Mouse (Mus musculus): ENCODE measurements at regions not wholly inside any gene's neighbourhood (a gene's known extent, or its start where the extent isn't known, plus 50 kb on each side); places are given as distances from the start of the nearest gene placed in this dataset.

DNA sequence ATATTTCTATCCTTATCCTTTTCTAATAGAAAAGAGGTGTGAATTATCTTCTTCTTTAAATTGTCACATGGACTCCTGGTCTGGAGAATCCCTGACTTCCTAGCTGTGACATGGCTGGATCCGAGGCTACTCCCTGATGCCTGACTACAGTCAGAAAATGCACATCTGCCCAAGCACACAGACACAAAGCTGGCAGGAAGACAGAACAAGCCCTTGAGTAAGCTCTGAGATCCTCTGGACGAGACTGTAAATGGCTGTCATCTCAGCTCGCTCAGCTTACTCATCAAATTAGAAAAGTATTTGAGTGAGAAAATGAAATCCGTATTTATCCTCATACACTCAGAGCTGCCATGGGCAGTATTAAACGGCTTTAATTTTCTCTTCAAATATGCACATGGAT is 521.0 kb upstream of the Intu start:
- ATAC-seq (replicated peaks in 1 of 2; ENCODE audit: insufficient read depth in 1 of 2, low FRiP score in 2 of 2, low TSS enrichment in 1 of 2, low read depth in 1 of 2, poor library complexity in 2 of 2, severe bottlenecking in 2 of 2), result no peak

DNA sequence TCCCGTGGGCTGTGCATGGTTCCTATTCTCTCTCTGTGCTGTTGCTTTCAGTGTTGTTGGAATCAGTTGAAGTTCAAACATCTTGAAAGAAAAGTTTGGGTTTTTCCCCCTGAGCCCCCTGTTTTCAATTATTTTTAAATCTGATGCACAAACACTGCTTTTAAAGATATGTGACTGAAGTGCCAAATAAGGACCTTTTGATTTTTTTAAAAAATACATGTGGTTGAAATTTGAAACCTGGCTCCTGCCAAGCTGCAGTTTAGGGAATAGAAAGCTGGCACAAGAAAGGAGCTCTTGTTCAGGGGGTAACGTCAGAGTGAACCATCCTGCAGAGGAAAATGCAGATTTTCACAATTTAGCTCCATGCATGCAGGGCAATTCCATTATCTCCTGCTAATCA is 509.4 kb upstream of the Intu start:
- no peak for ATAC-seq (replicated peaks in 1 of 2; ENCODE audit: insufficient read depth in 1 of 2, low FRiP score in 2 of 2, low TSS enrichment in 1 of 2, low read depth in 1 of 2, poor library complexity in 2 of 2, severe bottlenecking in 2 of 2)

DNA sequence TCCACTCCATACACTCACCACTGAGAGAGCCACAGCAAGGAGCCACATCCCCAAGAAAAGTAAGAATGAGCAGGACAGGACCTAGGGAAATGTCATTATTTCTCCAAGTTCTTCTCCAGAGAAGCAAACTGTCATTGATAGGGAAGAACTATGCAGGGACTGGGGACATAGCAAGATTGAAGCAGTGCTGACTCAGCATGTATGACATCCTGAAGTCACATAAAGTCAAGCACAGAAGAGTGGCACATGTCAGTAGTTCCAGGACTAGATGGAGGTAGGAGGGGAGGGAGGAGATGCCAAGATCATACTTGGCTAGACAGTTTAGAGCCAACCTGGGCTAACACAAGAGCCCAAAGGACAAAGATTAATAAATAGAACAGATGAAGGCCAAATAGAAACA is 503.4 kb upstream of the Intu start:
- ATAC-seq (replicated peaks in 1 of 2; ENCODE audit: insufficient read depth in 1 of 2, low FRiP score in 2 of 2, low TSS enrichment in 1 of 2, low read depth in 1 of 2, poor library complexity in 2 of 2, severe bottlenecking in 2 of 2), result no peak

DNA sequence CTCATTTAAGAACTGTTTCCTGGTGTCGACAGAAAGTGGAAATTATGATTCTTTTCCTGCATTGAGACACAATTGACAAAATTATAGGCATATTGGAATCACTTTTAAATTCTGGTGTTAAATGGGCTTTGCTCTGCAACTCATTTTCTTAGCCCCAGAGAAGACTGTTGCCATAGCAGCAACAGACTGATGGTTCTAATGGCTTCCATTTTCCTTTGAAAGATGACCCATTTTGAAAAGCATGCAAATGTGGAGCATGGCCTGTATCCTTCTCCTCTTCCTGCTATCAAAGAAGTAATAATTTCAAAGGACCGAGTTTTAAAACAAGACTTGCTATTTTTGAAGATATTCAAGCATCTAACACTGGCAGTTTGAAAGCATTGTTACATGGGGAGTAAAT is 494.9 kb upstream of the Intu start:
- no peak for ATAC-seq (replicated peaks in 1 of 2; ENCODE audit: insufficient read depth in 1 of 2, low FRiP score in 2 of 2, low TSS enrichment in 1 of 2, low read depth in 1 of 2, poor library complexity in 2 of 2, severe bottlenecking in 2 of 2)

DNA sequence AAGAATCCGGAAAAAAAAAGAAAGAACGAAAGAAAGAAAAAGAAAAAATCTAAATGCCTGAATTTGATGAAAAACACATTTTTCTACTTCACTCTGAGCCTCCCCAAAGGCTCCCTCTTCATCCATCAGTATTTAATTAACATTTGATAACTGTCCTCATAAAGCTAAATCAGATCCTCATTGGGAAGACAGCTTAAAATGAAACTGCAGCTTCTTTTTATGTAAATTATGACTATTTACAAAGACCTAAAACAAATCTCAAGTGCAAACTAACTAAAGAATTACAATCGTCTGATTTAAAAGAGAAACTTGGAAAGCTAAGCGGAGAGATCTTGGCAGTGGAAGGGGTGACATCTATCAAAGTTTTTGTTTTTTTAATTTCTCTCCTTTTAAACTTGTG is 481.4 kb upstream of the Intu start:
- ATAC-seq (replicated peaks in 1 of 2; ENCODE audit: insufficient read depth in 1 of 2, low FRiP score in 2 of 2, low TSS enrichment in 1 of 2, low read depth in 1 of 2, poor library complexity in 2 of 2, severe bottlenecking in 2 of 2), result no peak

DNA sequence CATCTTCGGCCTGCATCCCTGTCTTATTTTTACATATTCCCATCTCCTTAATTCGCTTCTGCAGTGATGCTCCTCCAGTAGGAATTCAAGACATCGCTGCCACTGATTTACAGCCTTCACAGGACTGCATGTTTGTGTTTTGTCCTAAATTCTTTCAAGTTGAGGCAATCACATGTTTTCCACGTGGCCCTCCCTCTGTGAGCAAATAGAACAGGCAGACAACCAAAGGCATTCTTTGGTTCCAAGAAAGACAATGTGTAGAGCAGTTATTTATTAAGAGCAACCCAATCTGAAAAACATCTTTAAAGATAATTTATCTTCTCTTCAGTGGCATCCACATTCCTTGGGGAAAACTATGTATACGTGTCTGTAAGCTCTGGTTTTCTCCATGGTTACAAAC is 472.8 kb upstream of the Intu start:
- ATAC-seq (replicated peaks in 1 of 2; ENCODE audit: insufficient read depth in 1 of 2, low FRiP score in 2 of 2, low TSS enrichment in 1 of 2, low read depth in 1 of 2, poor library complexity in 2 of 2, severe bottlenecking in 2 of 2), result no peak

DNA sequence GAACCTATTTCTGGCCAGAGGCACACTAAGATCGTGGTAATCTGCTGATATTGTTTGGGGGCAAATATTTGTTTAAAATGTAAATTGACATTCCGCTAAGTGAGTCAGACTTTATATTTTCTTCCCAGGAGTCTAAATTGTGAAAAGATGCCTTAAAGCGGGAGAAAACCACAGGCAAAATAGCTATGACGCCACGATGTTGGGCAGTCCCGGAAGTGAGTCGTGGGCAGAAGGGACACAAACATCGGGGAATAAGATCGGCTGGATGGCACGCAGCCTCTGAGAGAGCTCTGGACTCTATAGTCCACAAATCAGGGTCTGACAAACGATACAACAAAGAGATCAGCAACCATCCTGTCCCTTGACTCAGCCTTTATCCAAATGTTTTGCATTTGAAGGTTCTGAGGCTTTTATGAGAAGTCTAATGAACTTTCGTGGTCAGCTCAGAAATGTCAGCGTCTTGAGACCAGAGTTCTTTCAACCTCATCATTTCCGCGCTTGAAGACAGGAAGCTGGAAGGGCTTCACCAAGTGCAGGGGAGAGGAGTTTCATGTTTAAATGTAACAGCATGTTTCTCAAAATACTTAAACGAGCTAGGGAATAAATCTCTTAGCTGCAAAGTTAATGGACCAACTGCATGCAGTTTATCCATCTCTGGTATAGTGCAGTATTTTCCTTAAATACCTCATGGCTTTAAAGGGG is 472.2 kb upstream of the Intu start:
- no peak for ATAC-seq (replicated peaks in 1 of 2; ENCODE audit: insufficient read depth in 1 of 2, low FRiP score in 2 of 2, low TSS enrichment in 1 of 2, low read depth in 1 of 2, poor library complexity in 2 of 2, severe bottlenecking in 2 of 2)

DNA sequence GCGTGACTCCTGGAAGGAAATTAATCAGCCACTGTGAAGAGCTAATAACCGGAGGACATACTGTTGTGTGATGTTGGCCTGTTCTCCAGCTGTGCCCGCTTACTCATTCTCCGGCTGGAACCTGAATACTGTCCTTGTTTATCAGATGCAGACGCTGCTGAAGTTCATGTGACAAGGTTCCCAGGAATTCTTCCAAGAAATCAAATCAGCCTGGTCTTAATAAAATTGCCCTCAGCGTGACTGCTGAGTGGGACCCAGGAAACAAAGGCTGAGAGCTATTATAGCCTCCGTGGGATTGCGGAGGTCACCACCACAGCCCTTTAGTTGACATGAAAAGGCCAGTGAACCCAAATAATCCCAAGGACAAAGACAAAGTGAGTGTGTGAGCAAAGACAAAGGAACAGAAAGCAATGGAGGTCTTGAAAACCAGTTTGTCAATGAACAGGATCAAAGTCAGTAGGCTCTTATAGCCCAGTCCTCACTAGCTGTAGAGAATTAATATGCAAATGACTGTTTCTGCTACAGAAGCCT is 460.9 kb upstream of the Intu start:
- no peak for ATAC-seq (replicated peaks in 1 of 2; ENCODE audit: insufficient read depth in 1 of 2, low FRiP score in 2 of 2, low TSS enrichment in 1 of 2, low read depth in 1 of 2, poor library complexity in 2 of 2, severe bottlenecking in 2 of 2)

DNA sequence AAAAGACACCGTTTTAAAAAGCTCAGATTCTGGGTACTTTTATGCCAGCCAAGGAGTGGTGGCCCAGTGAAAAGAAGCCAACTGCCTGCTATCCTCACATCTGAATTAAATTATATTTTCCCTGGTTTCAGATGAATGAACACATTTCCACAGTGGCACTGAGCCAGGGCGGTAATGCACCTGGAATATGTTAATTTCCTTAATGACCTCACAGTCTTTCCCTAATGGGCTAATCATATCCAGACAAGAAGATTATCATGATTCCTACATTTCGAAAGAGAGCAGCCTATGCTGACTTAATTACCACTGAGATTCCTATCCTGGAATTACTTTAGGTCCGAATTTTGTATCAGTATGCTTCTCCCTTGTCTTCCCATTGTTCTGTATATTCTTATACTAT is 454.3 kb upstream of the Intu start:
- no peak for ATAC-seq (replicated peaks in 1 of 2; ENCODE audit: insufficient read depth in 1 of 2, low FRiP score in 2 of 2, low TSS enrichment in 1 of 2, low read depth in 1 of 2, poor library complexity in 2 of 2, severe bottlenecking in 2 of 2)

DNA sequence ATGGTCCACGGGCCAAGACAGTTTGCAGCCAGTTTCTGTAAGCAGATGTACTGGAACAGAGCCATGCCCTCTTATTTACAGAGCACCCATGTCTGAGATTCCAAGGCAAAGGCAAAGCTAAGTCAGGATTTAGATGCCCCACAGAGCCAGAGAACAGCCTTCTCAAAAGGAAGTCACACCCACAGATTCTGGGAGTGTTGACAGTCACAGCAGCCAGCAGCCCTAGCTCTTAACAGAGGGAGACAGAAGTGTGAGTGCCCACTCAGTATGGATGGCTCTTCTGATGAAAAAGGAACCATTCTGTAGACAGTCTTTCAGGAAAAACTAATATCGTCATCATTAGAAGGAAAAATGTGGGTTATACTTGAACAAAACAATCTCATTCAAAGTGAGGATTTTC is 446.0 kb upstream of the Intu start:
- no peak for ATAC-seq (replicated peaks in 1 of 2; ENCODE audit: insufficient read depth in 1 of 2, low FRiP score in 2 of 2, low TSS enrichment in 1 of 2, low read depth in 1 of 2, poor library complexity in 2 of 2, severe bottlenecking in 2 of 2)

DNA sequence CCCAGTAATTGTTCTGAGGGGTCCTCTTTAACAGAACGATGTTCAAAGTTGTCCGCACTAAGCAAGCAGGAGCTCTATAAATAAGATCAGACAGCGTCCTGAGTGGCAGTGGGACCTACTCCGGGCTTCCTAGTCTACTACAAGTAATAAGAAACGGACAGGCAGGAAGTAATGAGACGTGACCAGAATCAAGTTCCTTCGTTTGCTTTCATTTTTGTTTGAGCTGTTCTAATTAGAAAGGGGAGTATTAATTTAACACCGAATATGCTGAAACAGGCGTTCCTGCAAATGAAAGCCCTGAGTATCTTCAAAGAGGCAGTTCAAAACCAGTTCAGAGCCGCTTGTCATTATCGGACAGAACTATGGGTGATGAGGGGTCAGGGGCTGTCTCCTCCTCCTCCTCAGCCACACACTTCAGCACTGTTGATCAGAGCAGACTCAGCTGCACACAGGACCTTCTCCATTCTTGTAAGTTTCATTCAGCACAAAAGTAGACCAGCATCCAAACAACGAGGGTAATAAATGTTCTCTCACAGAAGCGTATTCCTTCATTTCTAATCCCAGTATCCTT is 439.2 kb upstream of the Intu start:
- ATAC-seq (replicated peaks in 1 of 2; ENCODE audit: insufficient read depth in 1 of 2, low FRiP score in 2 of 2, low TSS enrichment in 1 of 2, low read depth in 1 of 2, poor library complexity in 2 of 2, severe bottlenecking in 2 of 2), result no peak

DNA sequence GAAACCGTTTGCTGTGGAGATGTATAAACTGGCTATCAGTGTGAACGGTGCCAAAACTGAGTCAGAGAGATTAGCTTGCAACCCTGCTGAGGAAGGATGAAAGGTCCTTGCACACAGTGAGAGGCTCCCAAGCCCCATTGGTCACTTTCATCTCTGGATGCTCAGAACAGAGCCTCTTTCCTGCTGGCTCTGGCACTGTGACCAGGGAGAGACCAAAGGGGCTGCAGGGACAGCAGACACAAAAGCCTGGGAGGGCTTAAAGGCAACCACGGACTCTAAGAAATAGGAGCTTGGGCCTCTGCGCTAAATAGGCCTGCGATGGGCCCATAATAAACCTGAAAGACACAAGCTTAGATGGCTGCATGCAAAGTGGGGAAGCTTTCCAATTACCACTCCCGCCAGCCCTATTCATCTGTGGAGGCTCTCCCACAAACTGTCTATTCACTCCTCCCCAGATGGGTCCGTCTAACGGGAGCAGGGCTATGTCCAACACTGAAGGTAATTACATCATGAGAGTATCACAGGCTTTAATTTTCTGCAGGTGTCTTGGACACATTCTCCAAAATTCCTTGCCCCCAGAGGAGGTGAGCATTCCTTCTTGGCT is 438.2 kb upstream of the Intu start:
- ATAC-seq (replicated peaks in 1 of 2; ENCODE audit: insufficient read depth in 1 of 2, low FRiP score in 2 of 2, low TSS enrichment in 1 of 2, low read depth in 1 of 2, poor library complexity in 2 of 2, severe bottlenecking in 2 of 2), result no peak

DNA sequence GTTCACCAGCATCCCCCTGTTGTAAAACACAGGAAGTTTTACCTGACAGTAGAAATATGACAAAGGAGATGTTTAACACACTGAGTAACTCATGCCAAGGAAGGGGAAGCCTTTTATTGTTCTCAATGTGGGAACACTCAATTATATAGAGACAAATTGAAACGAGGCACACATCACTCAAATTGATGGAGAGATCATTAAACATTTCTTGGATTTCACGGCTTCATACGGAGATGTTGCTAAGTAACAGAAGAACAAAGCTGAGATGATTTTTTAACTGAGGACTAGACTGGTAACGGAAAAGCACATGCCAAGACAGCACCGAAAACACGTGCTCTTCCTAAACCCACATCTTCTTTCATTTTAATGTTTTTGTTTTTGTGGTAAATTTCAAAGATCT is 437.0 kb upstream of the Intu start:
- ATAC-seq (replicated peaks in 1 of 2; ENCODE audit: insufficient read depth in 1 of 2, low FRiP score in 2 of 2, low TSS enrichment in 1 of 2, low read depth in 1 of 2, poor library complexity in 2 of 2, severe bottlenecking in 2 of 2), result no peak

DNA sequence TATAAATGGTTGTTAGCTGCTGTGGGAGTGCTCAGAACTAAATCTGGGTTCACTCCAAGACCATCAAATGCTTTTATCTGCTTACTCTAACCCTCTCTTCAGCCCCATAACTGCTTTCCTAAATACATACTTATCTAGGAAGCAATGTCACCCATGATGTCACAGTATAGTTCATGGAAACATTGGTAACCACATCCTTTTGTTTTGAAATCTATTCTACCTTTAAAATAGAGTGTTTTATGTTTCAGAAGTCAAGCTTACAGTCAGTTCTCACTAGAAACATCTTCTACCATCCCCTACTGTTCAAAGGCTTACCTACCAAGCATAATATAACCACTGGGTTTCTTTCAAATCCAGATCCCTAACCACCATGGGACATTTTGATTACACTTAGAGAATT is 436.4 kb upstream of the Intu start:
- no peak for ATAC-seq (replicated peaks in 1 of 2; ENCODE audit: insufficient read depth in 1 of 2, low FRiP score in 2 of 2, low TSS enrichment in 1 of 2, low read depth in 1 of 2, poor library complexity in 2 of 2, severe bottlenecking in 2 of 2)

DNA sequence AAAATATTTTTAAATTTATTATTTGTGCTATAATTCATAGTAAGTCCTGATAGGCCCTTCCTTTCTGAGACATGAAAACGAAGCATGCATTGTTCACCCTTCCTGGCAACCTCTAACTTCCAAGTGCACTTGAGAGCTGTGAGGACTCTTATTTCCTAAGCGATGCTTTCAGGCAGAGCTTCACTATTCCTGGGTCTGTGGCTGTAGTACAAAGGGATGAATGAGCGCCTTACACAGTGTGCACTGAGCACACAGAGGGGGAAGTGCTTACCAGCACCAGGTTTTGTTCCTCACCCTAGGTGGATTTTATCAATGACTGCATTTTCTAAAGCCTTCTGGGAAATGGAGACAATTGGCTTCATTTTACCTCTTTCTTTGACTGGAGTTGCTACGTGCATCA is 428.4 kb upstream of the Intu start:
- ATAC-seq (replicated peaks in 1 of 2; ENCODE audit: insufficient read depth in 1 of 2, low FRiP score in 2 of 2, low TSS enrichment in 1 of 2, low read depth in 1 of 2, poor library complexity in 2 of 2, severe bottlenecking in 2 of 2), result no peak

DNA sequence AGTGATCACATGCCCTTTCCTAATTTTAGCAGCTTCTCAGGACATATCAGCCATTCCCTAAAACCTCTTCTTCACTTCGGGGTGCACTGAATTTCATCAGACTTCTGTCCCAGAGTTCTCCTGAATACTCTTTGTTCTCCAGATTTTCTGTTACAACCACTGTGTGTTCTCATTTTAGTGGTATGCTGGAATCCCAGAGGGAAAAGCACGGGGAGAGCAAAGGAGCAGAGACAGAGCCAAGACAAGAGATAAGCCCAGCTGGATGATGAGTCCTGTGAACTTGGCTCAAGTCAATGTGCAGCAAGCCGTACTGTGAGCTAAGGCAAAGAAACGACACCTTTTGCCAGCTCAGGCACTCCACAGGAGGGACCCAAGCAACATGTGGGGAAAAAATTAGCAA is 416.3 kb upstream of the Intu start:
- no peak for ATAC-seq (replicated peaks in 1 of 2; ENCODE audit: insufficient read depth in 1 of 2, low FRiP score in 2 of 2, low TSS enrichment in 1 of 2, low read depth in 1 of 2, poor library complexity in 2 of 2, severe bottlenecking in 2 of 2)

DNA sequence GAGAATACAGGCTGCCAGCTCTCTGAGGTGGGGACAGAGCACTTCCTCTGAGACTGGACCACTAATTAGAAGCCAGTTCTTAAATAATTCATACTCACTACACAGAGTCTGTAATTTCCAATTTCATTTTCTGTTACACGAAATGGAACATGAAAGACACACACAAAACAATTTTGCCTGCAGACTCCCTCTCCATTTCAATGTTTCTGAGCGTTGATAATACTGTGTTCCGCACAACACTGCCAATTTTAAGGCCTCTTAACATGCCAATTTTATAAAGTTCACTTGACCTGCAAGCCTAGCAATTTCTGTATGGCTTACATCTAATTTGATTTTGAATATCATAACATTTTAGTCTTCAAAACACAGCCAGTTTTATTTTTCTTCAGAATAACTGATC is 412.5 kb upstream of the Intu start:
- no peak for ATAC-seq (replicated peaks in 1 of 2; ENCODE audit: insufficient read depth in 1 of 2, low FRiP score in 2 of 2, low TSS enrichment in 1 of 2, low read depth in 1 of 2, poor library complexity in 2 of 2, severe bottlenecking in 2 of 2)

DNA sequence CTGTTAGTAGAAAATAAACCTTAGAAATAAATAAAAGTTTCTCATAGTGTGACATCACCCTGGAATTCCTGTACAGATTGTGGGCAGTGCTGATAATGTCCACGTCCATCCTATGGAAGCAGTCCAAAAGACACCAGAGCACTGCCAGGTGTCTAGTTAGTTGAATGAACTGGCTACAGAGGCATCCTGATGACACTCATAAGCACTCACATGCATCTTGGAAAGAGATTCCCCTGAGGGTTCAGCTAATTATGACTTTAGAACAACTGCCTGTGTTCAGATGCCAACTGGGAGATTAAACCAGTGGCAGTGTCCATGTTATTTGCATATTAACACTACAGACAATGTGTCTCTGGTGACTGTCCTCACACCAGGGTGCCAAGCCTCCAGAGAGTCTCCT is 411.6 kb upstream of the Intu start:
- ATAC-seq (replicated peaks in 1 of 2; ENCODE audit: insufficient read depth in 1 of 2, low FRiP score in 2 of 2, low TSS enrichment in 1 of 2, low read depth in 1 of 2, poor library complexity in 2 of 2, severe bottlenecking in 2 of 2), result no peak

DNA sequence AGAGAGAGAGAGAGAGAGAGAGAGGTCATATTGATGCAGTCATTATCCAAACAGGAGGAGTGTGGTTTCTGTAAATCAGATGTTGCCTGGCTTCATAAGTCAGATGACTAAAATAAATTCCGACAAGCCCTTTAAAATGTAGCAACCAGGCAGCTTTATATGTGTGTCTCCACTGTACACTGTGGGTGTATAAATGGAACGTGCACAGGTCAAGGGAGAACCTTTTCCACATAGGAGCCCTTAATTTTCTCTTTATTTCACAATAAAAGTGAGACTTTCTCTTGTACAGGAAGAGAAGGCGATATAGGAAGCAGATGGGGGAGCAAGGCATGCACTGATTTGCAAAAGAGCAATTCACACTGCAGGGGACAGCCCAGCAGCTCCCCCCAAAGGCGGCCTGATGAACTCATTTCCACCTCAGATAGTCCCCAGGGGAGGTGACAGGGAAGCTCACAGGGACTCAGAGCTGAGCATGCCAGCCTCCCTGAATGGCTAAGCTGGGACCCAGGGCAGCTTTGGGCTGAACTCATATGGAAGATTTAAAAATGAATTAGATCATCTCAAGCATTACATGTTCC is 410.7 kb upstream of the Intu start:
- no peak for ATAC-seq (replicated peaks in 1 of 2; ENCODE audit: insufficient read depth in 1 of 2, low FRiP score in 2 of 2, low TSS enrichment in 1 of 2, low read depth in 1 of 2, poor library complexity in 2 of 2, severe bottlenecking in 2 of 2)
